Mouse (Mus musculus) central nervous system, embryonic 18 days (tissue): ENCODE data around the gene Epb41l5. TPM values are rescaled to one million over a fixed set of nuclear protein-coding genes. Genes with fewer than 3 reads are reported as not detected.

Experiments used
- polyA plus RNA-seq: library from polyadenylated mRNA; depleted of rRNA; stranded (reverse); fragments of >200 nt; gene quantifications from 2 replicates; pipeline ENCODE4 v1.2.3, GENCODE M21; 2012; rRNA removed

Gene Epb41l5
- polyA plus RNA-seq, result 8.4 and 9.4 TPM in 2 replicates

GRCm38 (mm10) chr1:119648205-119649111 is at the start of gene Epb41l5:
Gene Epb41l5 (minus strand): TSS chr1:119649000.

GRCm38 (mm10) chr1:119525689-119526591 is 122.9 kb downstream of the Epb41l5 start, which contains the start of gene Tmem185b:
Gene Tmem185b (plus strand): TSS chr1:119526160.

GRCm38 (mm10) chr1:119504260-119505062 is 144.3 kb downstream of the Epb41l5 start, which contains the start of gene Ralb:
Gene Ralb (minus strand): TSS chr1:119504794.

Other genes with a start within 250 kb of the Epb41l5 start
- 5.7 and 6.8 TPM in 2 replicates for gene Inhbb, start 226.8 kb downstream of the Epb41l5 start, polyA plus RNA-seq
- 29.1 and 29.6 TPM in 2 replicates for gene Ralb, start 144.2 kb downstream of the Epb41l5 start, polyA plus RNA-seq
- 13.6 and 15.0 TPM in 2 replicates for gene Tmem185b, start 122.8 kb downstream of the Epb41l5 start, polyA plus RNA-seq
- gene Ptpn4, start 188.6 kb upstream of the Epb41l5 start, polyA plus RNA-seq, result 13.4 and 13.9 TPM in 2 replicates